Mouse (Mus musculus) layer of hippocampus, adult 11-12 months (tissue): ENCODE data around the gene Klk4.

ENCODE experiments used
- DNase-seq: peaks from one replicate; pipeline ENCODE4 v3.0.0; 2022; ENCODE audit warnings: low spot score

Gene Klk4

DNA sequence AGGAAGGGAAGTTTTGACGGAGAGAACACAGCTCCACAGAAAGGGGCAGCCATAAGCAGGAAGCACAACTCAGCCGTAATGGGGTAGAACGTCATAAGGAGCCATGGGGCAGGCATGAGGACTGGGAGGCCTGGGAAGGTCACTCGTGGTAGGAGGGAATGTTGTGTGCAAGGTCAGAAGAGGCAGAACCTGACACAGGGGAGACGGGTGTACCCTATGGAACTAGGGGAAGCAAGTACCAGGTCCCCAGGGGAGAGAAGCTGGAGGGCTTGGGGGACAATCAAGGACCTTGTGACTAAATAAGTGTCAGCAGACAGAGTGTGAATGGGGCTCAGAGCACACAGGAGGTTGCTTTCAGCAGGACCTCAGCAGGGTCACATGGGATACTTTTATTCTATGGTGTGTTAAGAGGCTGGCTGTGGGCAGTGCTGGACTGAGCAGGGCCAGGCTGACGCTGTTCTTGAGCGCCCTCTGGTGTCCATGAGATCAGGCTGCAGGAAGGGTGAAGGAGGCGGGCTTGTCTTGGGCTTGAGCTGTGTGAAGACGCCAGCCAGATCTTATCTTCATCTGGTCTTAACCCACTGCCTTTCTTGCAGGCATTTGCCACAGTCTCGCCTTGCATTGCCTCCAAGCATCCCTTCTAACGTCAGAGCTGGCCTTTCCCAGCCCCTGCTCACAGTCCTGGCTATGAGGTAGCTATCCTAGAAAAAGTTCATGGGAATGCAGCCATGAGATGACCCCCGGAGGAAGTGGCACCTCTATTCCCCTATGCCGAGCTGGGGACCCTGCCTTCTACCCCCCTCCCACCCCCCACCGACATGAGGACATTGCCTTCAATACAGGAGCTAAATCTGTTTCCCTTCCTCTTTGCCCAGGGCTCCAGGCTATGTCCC, 38.8 kb downstream of the Klk4 start:
- DNase-seq = peak; percentile 66

DNA sequence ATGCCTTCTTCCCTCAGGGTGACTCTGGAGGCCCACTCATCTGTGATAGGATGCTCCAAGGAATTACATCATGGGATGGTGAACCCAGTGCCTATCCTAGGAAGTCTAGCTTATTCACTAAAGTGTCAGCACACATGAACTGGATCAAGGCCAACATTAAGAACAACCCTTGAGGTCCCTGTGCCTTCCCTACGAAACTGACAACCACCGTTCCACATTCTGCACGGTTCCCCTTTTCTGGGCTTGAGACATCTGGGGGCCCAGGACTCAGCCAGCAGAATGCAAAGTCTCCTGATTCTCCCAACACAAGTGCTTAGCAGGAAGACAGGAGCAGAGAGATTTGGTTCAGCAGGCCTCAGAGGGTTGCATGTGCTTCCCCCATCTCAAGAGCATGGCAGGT, 39.6 kb downstream of the Klk4 start:
- DNase-seq = no peak

DNA sequence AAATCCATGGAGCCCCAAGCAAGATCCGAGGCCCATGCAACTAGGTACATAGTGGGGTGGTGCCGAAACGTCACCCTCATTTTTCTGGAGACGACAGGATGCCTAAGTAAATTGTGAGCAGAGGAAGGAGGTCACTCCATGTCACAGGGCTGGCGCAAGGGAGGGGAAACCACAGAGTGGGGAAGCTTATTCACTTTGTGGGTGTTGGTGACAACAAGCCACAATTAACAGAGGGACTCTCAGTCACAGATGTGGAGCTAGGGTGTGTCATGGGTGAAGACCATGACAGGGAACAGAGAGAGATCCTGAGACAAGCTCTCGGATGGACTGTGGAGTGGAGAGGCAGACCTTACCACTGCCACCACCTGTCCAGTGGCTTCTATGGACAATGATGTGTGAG, 40.1 kb downstream of the Klk4 start:
- no peak for DNase-seq

DNA sequence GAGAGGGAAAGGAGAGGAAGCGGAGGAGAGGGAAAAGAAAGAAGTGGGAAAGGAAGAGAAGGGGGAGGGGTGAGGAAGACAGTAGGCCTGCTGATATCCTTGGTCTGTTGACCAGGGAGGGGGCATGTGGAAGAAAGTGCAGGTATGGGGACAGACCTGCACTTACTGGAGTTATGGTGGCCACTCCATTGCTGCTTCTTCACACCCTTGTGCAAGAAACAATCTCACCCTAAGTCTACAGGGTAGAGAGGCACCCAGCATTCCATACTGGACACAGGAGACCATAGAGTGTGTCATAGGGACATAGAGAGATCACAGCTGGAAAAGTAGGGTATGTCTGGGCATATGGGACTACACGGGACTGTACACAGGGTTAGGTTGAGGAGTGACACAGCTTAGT, 41.0 kb downstream of the Klk4 start:
- DNase-seq = no peak

DNA sequence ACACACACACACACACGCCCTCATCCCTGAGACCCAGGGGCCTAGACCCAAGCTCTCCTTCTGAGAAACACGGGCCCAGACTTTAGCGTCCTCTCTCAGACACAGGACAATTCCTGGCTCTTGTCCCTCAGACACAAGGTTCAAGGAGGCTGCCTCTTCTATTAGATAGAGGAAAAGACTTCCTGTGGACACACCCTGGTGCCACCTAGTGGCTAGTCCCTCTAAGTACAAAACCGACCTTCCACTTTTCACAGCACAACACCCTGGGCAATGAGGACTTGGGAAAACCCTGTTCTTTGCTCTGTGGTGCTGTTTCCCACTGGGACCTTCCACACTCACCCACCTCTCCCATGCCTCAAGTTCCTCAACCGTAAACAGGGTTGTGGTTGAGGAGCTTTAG, 45.0 kb downstream of the Klk4 start:
- DNase-seq = no peak

DNA sequence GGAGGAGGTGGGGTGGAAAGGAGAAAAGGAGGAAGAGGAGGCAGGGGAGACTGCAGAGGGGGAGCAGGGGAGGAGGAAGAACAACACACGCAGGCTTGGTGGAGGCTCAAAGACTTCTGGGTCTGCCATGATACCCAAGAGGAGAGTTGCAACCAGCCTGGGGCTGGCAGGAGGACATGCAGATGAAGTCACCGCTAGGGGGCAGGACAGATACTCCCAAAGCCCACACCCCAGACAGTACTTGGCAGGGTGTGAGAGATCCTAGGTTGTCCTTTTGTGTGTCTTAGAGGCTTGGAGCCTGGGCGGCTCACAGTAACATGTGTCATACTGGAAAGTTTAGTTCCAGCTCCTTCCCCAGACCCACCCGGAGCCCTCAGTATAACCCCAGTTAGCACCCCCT, 47.6 kb downstream of the Klk4 start:
- DNase-seq = peak; percentile 18

DNA sequence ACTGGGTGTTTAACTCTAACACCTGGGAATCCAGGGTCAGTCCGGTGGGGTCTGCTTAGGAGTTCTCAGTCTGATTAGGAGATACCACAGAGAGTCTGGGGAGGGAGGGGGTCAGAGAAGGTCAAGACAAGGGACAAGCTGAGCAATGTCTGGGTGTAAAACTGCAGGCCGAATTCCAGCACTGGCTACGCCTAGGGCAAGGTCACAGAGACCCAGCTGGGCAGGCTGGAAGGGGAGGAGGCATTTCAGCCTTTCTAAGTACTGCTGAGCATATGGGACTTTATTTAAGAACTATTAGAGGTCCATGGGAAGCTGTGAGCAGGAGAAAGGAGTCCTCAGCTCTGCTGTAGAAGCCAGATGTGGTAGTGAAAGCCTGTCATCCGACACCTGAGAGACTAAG, 51.4 kb downstream of the Klk4 start:
- no peak for DNase-seq

DNA sequence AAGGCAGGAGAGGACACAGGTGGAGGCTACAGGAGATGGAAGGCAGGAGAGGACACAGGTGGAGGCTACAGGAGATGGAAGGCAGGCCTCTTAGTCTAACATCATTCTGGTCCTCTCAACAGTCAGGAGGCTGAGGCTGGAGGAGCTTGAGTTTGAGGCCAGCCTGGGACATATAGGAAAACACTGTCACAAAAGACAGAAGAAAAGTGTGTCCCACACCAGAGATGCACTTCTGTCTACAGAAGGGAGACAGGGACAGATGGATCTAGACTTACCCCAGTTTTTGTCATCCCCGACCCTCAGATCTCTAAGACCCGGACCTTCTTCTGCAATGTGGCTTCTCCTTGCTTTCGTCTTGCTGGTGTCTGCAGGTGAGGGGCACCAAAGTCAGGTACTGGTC, 52.5 kb downstream of the Klk4 start, which contains the start of gene Klk15:
Gene Klk15 (plus strand): TSS at position 301 of the 400 bp plus-strand sequence.
- no peak for DNase-seq

DNA sequence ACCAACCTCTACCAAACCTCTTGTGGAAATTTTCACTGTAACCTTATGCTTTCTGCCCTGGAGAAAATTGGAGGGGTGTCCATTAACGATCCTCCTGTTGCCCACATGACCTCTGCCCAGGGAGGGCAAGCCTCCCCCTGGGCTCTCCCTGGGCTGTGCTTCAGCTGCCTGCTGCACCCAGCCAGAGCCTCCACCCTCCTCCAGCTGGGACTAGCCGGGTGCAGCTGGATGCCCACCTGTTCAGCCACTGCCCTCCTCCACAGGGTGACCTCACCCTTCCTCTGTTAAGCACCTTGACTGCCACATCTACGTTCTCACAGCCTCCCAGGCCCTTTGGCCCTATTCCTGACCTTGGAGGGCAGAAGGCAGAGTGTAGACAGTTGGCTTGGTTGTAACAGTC, 53.8 kb downstream of the Klk4 start:
- DNase-seq = no peak
